Mouse (Mus musculus) CH12.LX (cell line): ENCODE measurements around the gene Lekr1. TPM values are rescaled to one million over a fixed set of nuclear protein-coding genes. Genes with fewer than 3 reads are reported as not detected.

Experiments used
- DNase-seq: peaks from one replicate; pipeline ENCODE4 v3.0.0-alpha.2; 2013; ENCODE audit errors: extremely low read depth
- H3K27ac ChIP-seq: 2 replicates; pipeline ENCODE4 v1.5.1; 2012; ENCODE audit warnings: low read depth, mild to moderate bottlenecking, control low read depth, moderate library complexity; ENCODE audit not compliant: insufficient read depth
- H3K27me3 ChIP-seq: replicated peaks from 2 replicates; pipeline ENCODE3; 2012; ENCODE audit warnings: inconsistent platforms
- H3K36me3 ChIP-seq, 2 experiments: replicated peaks in 1 of 2; 2 replicates each; pipeline versions ENCODE3 to v1.6.1; 2012; ENCODE audit warnings: inconsistent platforms in 1 of 2, low read length in 1 of 2, mild to moderate bottlenecking in 1 of 2, mixed read lengths in 1 of 2, moderate library complexity in 1 of 2; ENCODE audit not compliant: control insufficient read depth in 1 of 2, insufficient read depth in 1 of 2
- H3K4me1 ChIP-seq, 2 experiments: 2 replicates each; pipeline ENCODE4 v1.6.1; 2012; ENCODE audit warnings: inconsistent platforms in 1 of 2, moderate library complexity in 1 of 2; ENCODE audit not compliant: insufficient read depth in 2 of 2, control insufficient read depth in 1 of 2
- H3K4me2 ChIP-seq: 2 replicates; pipeline ENCODE4 v1.6.1; 2012; ENCODE audit warnings: low read depth, mild to moderate bottlenecking, control low read depth; ENCODE audit not compliant: poor library complexity, insufficient read depth, severe bottlenecking
- H3K4me3 ChIP-seq, 3 experiments: fragments of 150-350 bp in 1 of 3; sonication (generic) in 1 of 3; replicated peaks in 1 of 3; 2 replicates each; pipeline versions ENCODE3 to v1.5.1; 2011 to 2012; ENCODE audit warnings: low read depth in 2 of 3, low read length in 2 of 3, mild to moderate bottlenecking in 2 of 3, moderate library complexity in 2 of 3, control low read depth in 1 of 3, improper control_type of control experiment in 1 of 3, inconsistent platforms in 1 of 3, mixed read lengths in 1 of 3; ENCODE audit not compliant: poor library complexity in 1 of 3
- H3K79me2 ChIP-seq: replicated peaks from 2 replicates; pipeline ENCODE4 v1.6.1; 2012; ENCODE audit warnings: mild to moderate bottlenecking, moderate library complexity; ENCODE audit not compliant: control insufficient read depth, poor library complexity, insufficient read depth, severe bottlenecking; ENCODE audit errors: extremely low read depth
- H3K9ac ChIP-seq: 2 replicates; pipeline ENCODE4 v1.6.1; 2012; ENCODE audit warnings: low read depth, mild to moderate bottlenecking, control low read depth, moderate library complexity; ENCODE audit not compliant: insufficient read depth
- H3K9me3 ChIP-seq: replicated peaks from 2 replicates; pipeline ENCODE3; 2012; ENCODE audit warnings: low read length, inconsistent platforms, mixed read lengths
- BHLHE40 ChIP-seq: IDR thresholded peaks from 2 replicates; pipeline ENCODE4 v1.6.1; 2011; ENCODE audit warnings: mild to moderate bottlenecking, low read depth, low read length, improper control_type of control experiment
- ELF1 ChIP-seq: IDR thresholded peaks from 2 replicates; pipeline ENCODE4 v1.6.1; 2014; ENCODE audit warnings: low read depth, mild to moderate bottlenecking, inconsistent platforms, low read length, improper control_type of control experiment
- EP300 ChIP-seq: IDR thresholded peaks from 2 replicates; pipeline ENCODE4 v1.6.1; 2011; ENCODE audit warnings: low read length, improper control_type of control experiment
- IRF4 ChIP-seq: IDR thresholded peaks from 2 replicates; pipeline ENCODE4 v1.6.1; 2014; ENCODE audit warnings: low read depth, mild to moderate bottlenecking, inconsistent platforms, low read length, improper control_type of control experiment
- JUND ChIP-seq: conservative IDR thresholded peaks from 2 replicates; pipeline ENCODE4 v1.6.1; 2011; ENCODE audit warnings: low read depth, low read length, improper control_type of control experiment
- MEF2A ChIP-seq: IDR thresholded peaks from 2 replicates; pipeline ENCODE4 v1.6.1; 2014; ENCODE audit warnings: low read depth, mild to moderate bottlenecking, inconsistent platforms, low read length, improper control_type of control experiment, borderline replicate concordance
- MXI1 ChIP-seq: IDR thresholded peaks from 2 replicates; pipeline ENCODE4 v1.6.1; 2011; ENCODE audit warnings: mild to moderate bottlenecking, low read depth, low read length, improper control_type of control experiment
- POLR2A ChIP-seq: IDR thresholded peaks from 2 replicates; pipeline ENCODE4 v1.6.1; 2011; ENCODE audit warnings: low read depth, mild to moderate bottlenecking, improper control_type of control experiment, low read length
- TBP ChIP-seq: conservative IDR thresholded peaks from 2 replicates; pipeline ENCODE4 v1.6.1; 2011; ENCODE audit warnings: low read depth, low read length, improper control_type of control experiment
- USF1 ChIP-seq: IDR thresholded peaks from 2 replicates; pipeline ENCODE4 v1.6.1; 2014; ENCODE audit warnings: low read depth, mild to moderate bottlenecking, inconsistent platforms, low read length, improper control_type of control experiment
- ZC3H11A ChIP-seq: IDR thresholded peaks from 2 replicates; pipeline ENCODE4 v1.6.1; 2012; ENCODE audit warnings: low read depth, mild to moderate bottlenecking, inconsistent platforms, low read length, improper control_type of control experiment
- dilution Hi-C: fragments of 300-500 bp; cut with MboI; formaldehyde crosslinking; loops from 2 replicates; pipeline ENCODE4 v1.14.3; 2020; ENCODE audit warnings: low sequenced_read_pairs; ENCODE audit not compliant: extremely low pct_unique_long_range_greater_than_20kb, extremely low pct_ligation_motif_present
- in situ Hi-C: fragments of 300-500 bp; cut with MboI; formaldehyde crosslinking; loops from 3 replicates; pipeline ENCODE4 v1.14.3; 2019; ENCODE audit warnings: low sequenced_read_pairs, low pct_ligation_motif_present, low pct_unique_long_range_greater_than_20kb, mixed read lengths
- polyA plus RNA-seq: library from polyadenylated mRNA; unstranded; fragments of >175 nt; gene quantifications from 2 replicates; pipeline ENCODE4 v1.2.1, GENCODE M21; 2012; ENCODE audit warnings: low read depth; ENCODE audit not compliant: insufficient read length
- total RNA-seq, 2 experiments: library from RNA; depleted of rRNA; stranded (reverse); fragments of 300-350 nt in 1 of 2; fragments of >200 nt in 1 of 2; gene quantifications; 2 replicates each; pipeline ENCODE4 v1.2.3; 2012 to 2014

Gene Lekr1
- total and polyA plus RNA-seq, 3 experiments: 0.17 to 1.4 (median 0.47) TPM

DNA sequence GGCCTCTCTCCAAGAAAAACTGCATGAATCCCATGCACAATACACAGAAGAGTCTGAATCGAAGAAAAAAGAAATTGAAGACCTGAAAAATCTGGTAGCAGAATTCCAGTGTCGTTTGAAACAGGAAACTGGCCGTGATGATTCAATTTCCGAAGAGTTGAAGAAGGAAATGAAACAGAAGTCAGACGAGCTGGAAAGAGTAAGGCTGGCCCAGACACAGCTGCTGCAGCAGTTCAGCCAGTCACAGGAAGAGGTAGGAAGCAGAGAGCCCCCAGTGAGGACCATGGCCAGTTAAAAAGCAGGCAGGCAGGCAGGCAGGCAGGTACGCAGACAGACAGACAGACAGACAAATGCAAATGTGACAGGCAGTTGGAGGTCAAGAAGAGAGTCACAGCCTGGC, 153.8 kb downstream of the Lekr1 start:
- dilution Hi-C loops: no loop called here
- peak overlapping the region in 1 of 3 experiments; percentile 18 for H3K4me3 ChIP-seq

GRCm38 (mm10) chr3:65824886-65825285, 158.9 kb downstream of the Lekr1 start:
- H3K4me1 ChIP-seq: peaks cover 6 to 7% of the 10 kb centered on the region in 2 experiments
- H3K36me3 ChIP-seq: no peaks in the 10 kb centered on the region
- no peak overlapping the region for H3K4me3 ChIP-seq
- DNase-seq: no peak
- no peaks in the 10 kb centered on the region for H3K79me2 ChIP-seq
- no peak for TF ChIP-seq EP300
- TF ChIP-seq, all 38 proteins: peak for 0
- in situ Hi-C loops: no loop called here
- Histone ChIP-seq H3K4me2 (no peak overlapping the region), H3K9ac (no peak overlapping the region), H3K27me3 (no peaks in the 10 kb centered on the region), H3K27ac (no peak overlapping the region), H3K9me3 (peaks cover 3% of the 10 kb centered on the region)
- dilution Hi-C loops: no loop called here

More for the DNA sequence above, 153.8 kb downstream of the Lekr1 start:
- Histone ChIP-seq H3K4me1 (peaks cover 9 to 11% of the 10 kb centered on the region in 2 experiments), H3K27ac (no peak overlapping the region), H3K36me3 (no peaks in the 10 kb centered on the region), H3K4me2 (peak overlapping the region; percentile 61), H3K27me3 (no peaks in the 10 kb centered on the region), H3K9ac (no peak overlapping the region; the same call in 1 of the 2 replicates), H3K9me3 (peaks cover 3% of the 10 kb centered on the region), H3K79me2 (no peaks in the 10 kb centered on the region)
- peak; percentile 42 for DNase-seq
- in situ Hi-C loops: no loop called here
- TF ChIP-seq ZC3H11A (no peak), BHLHE40 (peak; percentile 28; the same call in 1 of the 2 replicates), JUND (0 out of 2 replicates have a peak, but pooled peaks have one; percentile 5), EP300 (peak; percentile 74), IRF4 (peak; percentile 50; the same call in 1 of the 2 replicates)

GRCm38 (mm10) chr3:65826716-65827115, 160.7 kb downstream of the Lekr1 start:
- dilution Hi-C loops: no loop called here
- Histone ChIP-seq H3K36me3 (no peaks in the 10 kb centered on the region), H3K9me3 (peaks cover 3% of the 10 kb centered on the region), H3K27me3 (no peaks in the 10 kb centered on the region), H3K4me3 (no peak overlapping the region), H3K9ac (no peak overlapping the region), H3K4me1 (0 out of 4 replicates have a peak, but pooled peaks cover 0 to 2% of the 10 kb centered on the region in 2 experiments), H3K4me2 (no peak overlapping the region), H3K79me2 (no peaks in the 10 kb centered on the region), H3K27ac (no peak overlapping the region)
- no peak for DNase-seq
- TF ChIP-seq POLR2A (no peak), ELF1 (no peak), JUND (no peak), MEF2A (no peak), TBP (no peak), USF1 (no peak), MXI1 (no peak)
- in situ Hi-C loops: no loop called here
